Mouse (Mus musculus): ENCODE results near the gene Cdk10. TPM values are rescaled to one million over a fixed set of nuclear protein-coding genes. Genes with fewer than 3 reads are reported as not detected.
"Not testable (repeated sequence)": the region's sequence is repeated elsewhere in the genome, so short reads cannot be mapped to it uniquely, and the experiment has no call there.

The Cdk10 gene
- total and polyA plus RNA-seq, 3 experiments, result 24.8 to 35.7 (median 33.9) TPM

GRCm38 (mm10) chr8:123193771-123194170 lies 30.9 kb upstream of the Cdk10 start:
- no peaks in the 10 kb centered on the region for H3K36me3 ChIP-seq (replicated peaks in 1 of 2; ENCODE audit: control insufficient read depth in 1 of 2, insufficient read depth in 1 of 2, low read length in 1 of 2)
- dilution Hi-C loops (cut with MboI; ENCODE audit: extremely low pct_ligation_motif_present, extremely low pct_unique_long_range_greater_than_20kb, low sequenced_read_pairs), result no loop called here
- H3K9me3 ChIP-seq (replicated peaks; ENCODE audit: low read length), result no peaks in the 10 kb centered on the region
- in situ Hi-C loops (cut with MboI; ENCODE audit: low pct_ligation_motif_present, low pct_unique_long_range_greater_than_20kb, low sequenced_read_pairs), result loop anchor here (5.0 to 10.0 kb wide), 2 partner anchors 36 to 359 kb away; partner anchors contain the start of gene Sult5a1
- H3K27ac ChIP-seq (ENCODE audit: insufficient read depth, low read depth), result no peak overlapping the region
- no peak for DNase-seq (ENCODE audit: extremely low read depth)
- no peak for TF ChIP-seq CHD1 (IDR thresholded peaks at IDR 0.05; ENCODE audit: low read depth, low read length)
- no peak for TF ChIP-seq JUN (IDR thresholded peaks at IDR 0.05; ENCODE audit: insufficient read depth, low read depth, low read length)
- no peak for TF ChIP-seq MAX (IDR thresholded peaks at IDR 0.05; ENCODE audit: low read length)
- no peak for TF ChIP-seq ELF1 (IDR thresholded peaks at IDR 0.05; ENCODE audit: low read depth, low read length)
- TF ChIP-seq ZNF384 (IDR thresholded peaks at IDR 0.05; ENCODE audit: low read depth, low read length), result no peak
- no peak for TF ChIP-seq POLR2AphosphoS2 (IDR thresholded peaks at IDR 0.05; ENCODE audit: low read depth, low read length)
- TF ChIP-seq ETS1 (conservative IDR thresholded peaks at IDR 0.05; ENCODE audit: low read depth, low read length), result no peak
- TF ChIP-seq BHLHE40 (IDR thresholded peaks at IDR 0.05; ENCODE audit: low read depth, low read length), result no peak
- no peak for TF ChIP-seq MAFK (IDR thresholded peaks at IDR 0.05; ENCODE audit: insufficient replicate concordance, low read length)
- no peak for TF ChIP-seq ZMIZ1 (IDR thresholded peaks at IDR 0.05; ENCODE audit: low read depth, low read length)
- no peak for TF ChIP-seq E2F4 (IDR thresholded peaks at IDR 0.05; ENCODE audit: insufficient replicate concordance, low read depth, low read length)
- no peak for TF ChIP-seq JUND (conservative IDR thresholded peaks at IDR 0.05; ENCODE audit: low read depth, low read length)
- TF ChIP-seq POLR2A (IDR thresholded peaks at IDR 0.05; ENCODE audit: low read depth, low read length), result no peak
- TF ChIP-seq NRF1 (IDR thresholded peaks at IDR 0.05; ENCODE audit: low read depth, low read length), result no peak
- no peak for TF ChIP-seq SIN3A (IDR thresholded peaks at IDR 0.05; ENCODE audit: low read length)
- TF ChIP-seq TBP (conservative IDR thresholded peaks at IDR 0.05; ENCODE audit: low read depth, low read length), result no peak
- no peak for TF ChIP-seq GABPA (IDR thresholded peaks at IDR 0.05; ENCODE audit: insufficient replicate concordance, low read depth, low read length)
- no peak overlapping the region for H3K4me3 ChIP-seq (replicated peaks in 1 of 3; ENCODE audit: low read depth in 2 of 3, low read length in 2 of 3, poor library complexity in 1 of 3)
- H3K9ac ChIP-seq (ENCODE audit: insufficient read depth, low read depth), result no peak overlapping the region
- peaks cover 0 to 3% of the 10 kb centered on the region in 2 experiments; a peak in 1 of 4 replicates for H3K4me1 ChIP-seq (ENCODE audit: control insufficient read depth in 1 of 2, insufficient read depth in 2 of 2)
- H3K79me2 ChIP-seq (replicated peaks; ENCODE audit: control insufficient read depth, extremely low read depth, insufficient read depth, poor library complexity, severe bottlenecking), result no peaks in the 10 kb centered on the region
- no peak overlapping the region for H3K4me2 ChIP-seq (ENCODE audit: insufficient read depth, low read depth, poor library complexity, severe bottlenecking)
- peaks cover 43% of the 10 kb centered on the region for H3K27me3 ChIP-seq (replicated peaks)

DNA sequence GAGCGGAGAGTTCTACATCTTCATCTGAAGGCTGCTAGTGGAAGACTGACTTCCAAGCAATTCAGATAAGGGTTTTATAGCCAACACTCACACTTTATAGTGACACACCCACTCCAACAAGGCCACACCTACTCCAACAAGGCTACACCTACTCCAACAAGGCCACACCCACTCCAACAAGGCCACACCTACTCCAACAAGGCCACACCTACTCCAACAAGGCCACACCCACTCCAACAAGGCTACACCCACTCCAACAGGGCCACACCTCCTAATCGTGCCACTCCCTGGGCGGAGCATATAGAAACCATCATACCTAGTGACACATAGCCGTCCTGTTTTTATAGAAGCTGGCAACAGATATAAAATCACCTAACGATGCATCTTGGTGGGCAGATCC lies 27.6 kb upstream of the Cdk10 start:
- in situ Hi-C loops (cut with MboI; ENCODE audit: low pct_ligation_motif_present, low pct_unique_long_range_greater_than_20kb, low sequenced_read_pairs), result loop anchor here (10.0 kb wide), 1 partner anchor 362 kb away; no protein-coding TSS in a partner anchor
- H3K79me2 ChIP-seq (replicated peaks; ENCODE audit: control insufficient read depth, extremely low read depth, insufficient read depth, poor library complexity, severe bottlenecking); H3K9ac ChIP-seq (ENCODE audit: insufficient read depth, low read depth); DNase-seq (ENCODE audit: extremely low read depth); H3K4me3 ChIP-seq (replicated peaks in 1 of 3; ENCODE audit: low read depth in 2 of 3, low read length in 2 of 3, poor library complexity in 1 of 3); H3K27ac ChIP-seq (ENCODE audit: insufficient read depth, low read depth); H3K4me1 ChIP-seq (ENCODE audit: control insufficient read depth in 1 of 2, insufficient read depth in 2 of 2); dilution Hi-C loops (cut with MboI; ENCODE audit: extremely low pct_ligation_motif_present, extremely low pct_unique_long_range_greater_than_20kb, low sequenced_read_pairs); H3K9me3 ChIP-seq (replicated peaks; ENCODE audit: low read length); H3K36me3 ChIP-seq (replicated peaks in 1 of 2; ENCODE audit: control insufficient read depth in 1 of 2, insufficient read depth in 1 of 2, low read length in 1 of 2); H3K4me2 ChIP-seq (ENCODE audit: insufficient read depth, low read depth, poor library complexity, severe bottlenecking): not testable (repeated sequence)
- peaks cover 54% of the 10 kb centered on the region for H3K27me3 ChIP-seq (replicated peaks)

Data from CH12.LX (cell line).